Mouse (Mus musculus) stomach, embryonic 14.5 days (tissue): ENCODE results near the gene Lmo4. TPM values are rescaled to one million over a fixed set of nuclear protein-coding genes. Genes with fewer than 3 reads are reported as not detected.

Experiments used
- ATAC-seq: fragments of 200-750 bp; cut with Nextera tagmentation; 2 replicates; pipeline ENCODE4 v1.8.0; 2017; ENCODE audit warnings: low read depth, moderate TSS enrichment; ENCODE audit not compliant: insufficient number of reproducible peaks, insufficient read depth, low FRiP score
- H3K27ac ChIP-seq: fragments of 300-500 bp; sonication (generic); 2 replicates; pipeline ENCODE4 v1.5.1; 2014; ENCODE audit warnings: mild to moderate bottlenecking, low read length, moderate library complexity, mixed read lengths
- H3K27me3 ChIP-seq: fragments of 300-500 bp; sonication (generic); 2 replicates; pipeline ENCODE4 v1.6.1; 2014; ENCODE audit warnings: low read length, control low read depth, mixed read lengths; ENCODE audit not compliant: control insufficient read depth, insufficient read depth
- H3K36me3 ChIP-seq: fragments of 300-500 bp; sonication (generic); 2 replicates; pipeline ENCODE4 v1.6.1; 2014; ENCODE audit warnings: mild to moderate bottlenecking, control low read depth, low read length, moderate library complexity, mixed read lengths; ENCODE audit not compliant: control insufficient read depth, insufficient read depth
- H3K4me1 ChIP-seq: fragments of 300-500 bp; sonication (generic); 2 replicates; pipeline ENCODE4 v1.6.1; 2014; ENCODE audit warnings: low read length, control low read depth, mixed read lengths; ENCODE audit not compliant: control insufficient read depth, insufficient read depth
- H3K4me2 ChIP-seq: fragments of 300-500 bp; sonication (generic); replicated peaks from 2 replicates; pipeline ENCODE4 v1.6.1; 2014; ENCODE audit warnings: low read depth, low read length, control low read depth
- H3K4me3 ChIP-seq: fragments of 300-500 bp; sonication (generic); 2 replicates; pipeline ENCODE4 v1.5.1; 2014; ENCODE audit warnings: low read depth, low read length, control low read depth
- H3K9ac ChIP-seq: fragments of 300-500 bp; sonication (generic); replicated peaks from 2 replicates; pipeline ENCODE4 v1.6.1; 2014; ENCODE audit warnings: low read depth, mild to moderate bottlenecking, control low read depth, low read length, moderate library complexity, mixed read lengths
- H3K9me3 ChIP-seq: fragments of 300-500 bp; sonication (generic); 2 replicates; pipeline ENCODE4 v1.6.1; 2016; ENCODE audit warnings: low read depth, low read length, control low read depth; ENCODE audit not compliant: control insufficient read depth
- WGBS: fragments of 180-500 bp; shearing (Covaris S2); extraction: QIAGEN DNeasy Blood & Tissue Kit; methylation state at CpG from one replicate; pipeline ENCODE4 v1.1.7; 2014; 5-methylcytosine and 5-hydroxymethylcytosine counted together
- polyA plus RNA-seq: library from polyadenylated mRNA; unstranded; fragments of >200 nt; fragmentation: Nextera tagmentation; extraction: Ambion mirVana; gene quantifications from 2 replicates; pipeline ENCODE4 v1.2.1, GENCODE M21; 2014

Gene Lmo4
- polyA plus RNA-seq, 1 experiment from 2014 or later: 95.2 TPM

GRCm38 (mm10) chr3:144201794-144202573 lies 3.0 kb downstream of the Lmo4 start:
- H3K4me2 ChIP-seq: peak overlapping the region; percentile 84
- no peaks in the 10 kb centered on the region for H3K27me3 ChIP-seq
- peak overlapping the region; percentile 99 for H3K27ac ChIP-seq
- peaks cover 4% of the 10 kb centered on the region; the same call in 1 of the 2 replicates for H3K36me3 ChIP-seq
- H3K4me3 ChIP-seq: peak overlapping the region; percentile 94
- H3K9me3 ChIP-seq: no peaks in the 10 kb centered on the region
- under 1% methylated on average over 62 of the region's 64 CpGs for WGBS
- peaks cover 22% of the 10 kb centered on the region for H3K4me1 ChIP-seq
- peak; percentile 69 for ATAC-seq
- peak overlapping the region; percentile 98 for H3K9ac ChIP-seq

DNA sequence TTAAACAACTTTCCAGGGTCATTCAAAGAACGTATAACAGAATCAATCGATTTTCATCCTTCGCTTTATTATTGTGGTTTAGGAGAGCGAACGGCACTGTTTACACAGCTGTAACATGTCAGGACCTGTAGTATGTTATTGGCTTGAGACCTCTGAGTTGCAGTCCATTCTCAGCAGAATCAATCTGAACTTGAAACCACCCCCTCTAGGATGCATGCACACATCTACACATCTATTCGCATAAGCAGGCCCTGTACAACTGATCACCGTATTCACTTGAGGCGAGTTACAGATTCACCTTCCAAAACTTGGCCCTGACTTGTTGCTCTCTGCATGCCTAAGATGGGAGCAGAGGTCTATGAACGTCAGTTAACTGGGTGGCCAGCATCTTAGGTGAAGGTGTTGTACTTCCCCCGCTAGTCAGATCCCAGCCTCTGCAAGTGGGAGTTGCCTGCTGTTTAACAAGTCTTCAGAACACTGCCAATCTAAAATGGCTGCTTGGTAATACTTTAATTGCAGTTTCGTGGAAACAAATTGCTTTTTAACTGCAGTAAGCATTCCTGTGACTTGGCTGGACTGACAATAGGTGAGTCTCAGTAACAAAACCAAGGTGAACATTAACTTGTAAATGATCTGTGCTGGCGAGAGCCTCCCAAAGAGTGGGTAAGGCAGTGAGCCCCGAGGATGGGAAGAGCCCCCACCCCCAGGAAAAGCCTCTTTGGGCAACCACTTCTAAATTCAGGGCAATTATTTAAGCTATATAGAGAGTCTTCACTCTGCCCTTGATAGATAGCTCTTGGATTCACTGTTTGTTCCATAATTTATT lies 19.5 kb downstream of the Lmo4 start:
- Histone ChIP-seq H3K9me3 (no peaks in the 10 kb centered on the region), H3K27me3 (no peaks in the 10 kb centered on the region), H3K9ac (no peak overlapping the region), H3K36me3 (peaks cover 31% of the 10 kb centered on the region), H3K4me3 (no peak overlapping the region), H3K27ac (no peak overlapping the region), H3K4me2 (no peak overlapping the region), H3K4me1 (peaks cover 4% of the 10 kb centered on the region; the same call in 1 of the 2 replicates)
- peak; percentile 48; the same call in 1 of the 2 replicates for ATAC-seq
- 53% methylated on average over 13 of the region's 13 CpGs for WGBS

- no peaks in the 10 kb centered on the region for H3K9me3 ChIP-seq
- H3K27ac ChIP-seq: no peak overlapping the region
- H3K4me2 ChIP-seq: no peak overlapping the region
- no peak overlapping the region for H3K9ac ChIP-seq
- no peak for ATAC-seq
- 66% methylated on average over 4 of the region's 4 CpGs for WGBS
- peaks cover 26% of the 10 kb centered on the region for H3K36me3 ChIP-seq
- H3K4me3 ChIP-seq: no peak overlapping the region
- peaks cover 4% of the 10 kb centered on the region; the same call in 1 of the 2 replicates for H3K4me1 ChIP-seq
- no peaks in the 10 kb centered on the region for H3K27me3 ChIP-seq
Observed at GRCm38 (mm10) chr3:144184918-144185317, 20.1 kb downstream of the Lmo4 start.

- 80% methylated on average over 6 of the region's 6 CpGs for WGBS
- H3K4me1 ChIP-seq: peaks cover 4% of the 10 kb centered on the region; the same call in 1 of the 2 replicates
- no peaks in the 10 kb centered on the region for H3K9me3 ChIP-seq
- H3K27me3 ChIP-seq: no peaks in the 10 kb centered on the region
- H3K4me2 ChIP-seq: no peak overlapping the region
- no peak overlapping the region for H3K27ac ChIP-seq
- H3K9ac ChIP-seq: no peak overlapping the region
- no peak for ATAC-seq
- no peak overlapping the region for H3K4me3 ChIP-seq
- H3K36me3 ChIP-seq: peaks cover 2% of the 10 kb centered on the region; the same call in 1 of the 2 replicates
Observed at GRCm38 (mm10) chr3:144182229-144182628, 22.8 kb downstream of the Lmo4 start.

- no peak overlapping the region for H3K27ac ChIP-seq
- H3K9ac ChIP-seq: no peak overlapping the region
- H3K9me3 ChIP-seq: no peaks in the 10 kb centered on the region
- no peaks in the 10 kb centered on the region for H3K36me3 ChIP-seq
- no peak overlapping the region for H3K4me2 ChIP-seq
- H3K4me3 ChIP-seq: no peak overlapping the region
- H3K27me3 ChIP-seq: no peaks in the 10 kb centered on the region
- no peak for ATAC-seq
- no peaks in the 10 kb centered on the region for H3K4me1 ChIP-seq
- WGBS: 74% methylated on average over 3 of the region's 3 CpGs
Observed at GRCm38 (mm10) chr3:144178937-144179336, 26.1 kb downstream of the Lmo4 start.

DNA sequence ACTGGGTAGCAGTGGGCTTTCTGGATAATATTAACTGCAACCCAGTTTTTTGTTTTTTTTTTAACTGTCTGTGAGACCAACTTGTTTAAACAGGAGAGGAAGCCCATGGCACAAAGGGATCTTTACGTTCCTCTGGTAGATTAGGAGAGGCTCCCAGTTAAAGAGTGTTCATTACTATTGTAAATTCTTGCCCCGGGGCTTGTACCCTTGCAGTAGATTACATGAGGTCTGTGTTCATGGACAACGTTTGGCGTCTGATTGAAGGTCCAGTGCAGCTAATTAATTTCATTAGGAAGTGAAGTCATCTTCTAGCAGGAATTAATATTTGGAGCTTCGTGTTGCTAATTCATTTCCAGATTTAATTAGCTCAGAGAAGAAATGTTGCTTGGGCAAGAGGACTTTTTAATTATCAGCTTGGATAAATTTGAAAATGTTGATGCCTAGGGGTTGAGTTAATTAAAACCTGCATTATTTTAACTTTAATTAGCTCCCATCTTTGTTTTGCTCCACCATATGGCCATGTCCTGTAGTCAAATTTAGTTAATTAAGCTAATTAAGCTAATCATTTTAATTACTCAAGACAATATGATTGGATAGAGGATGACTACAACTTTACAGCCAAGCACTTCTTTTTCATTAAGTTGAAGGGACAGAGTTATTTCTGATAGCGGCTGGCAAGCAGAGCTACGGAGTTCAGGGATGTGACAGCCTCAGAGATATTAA lies 31.0 kb downstream of the Lmo4 start:
- Histone ChIP-seq H3K4me3 (no peak overlapping the region), H3K4me2 (no peak overlapping the region), H3K9me3 (no peaks in the 10 kb centered on the region), H3K9ac (no peak overlapping the region), H3K4me1 (no peaks in the 10 kb centered on the region), H3K27me3 (no peaks in the 10 kb centered on the region), H3K36me3 (no peaks in the 10 kb centered on the region), H3K27ac (no peak overlapping the region)
- WGBS: 68% methylated on average over 7 of the region's 7 CpGs
- no peak for ATAC-seq

DNA sequence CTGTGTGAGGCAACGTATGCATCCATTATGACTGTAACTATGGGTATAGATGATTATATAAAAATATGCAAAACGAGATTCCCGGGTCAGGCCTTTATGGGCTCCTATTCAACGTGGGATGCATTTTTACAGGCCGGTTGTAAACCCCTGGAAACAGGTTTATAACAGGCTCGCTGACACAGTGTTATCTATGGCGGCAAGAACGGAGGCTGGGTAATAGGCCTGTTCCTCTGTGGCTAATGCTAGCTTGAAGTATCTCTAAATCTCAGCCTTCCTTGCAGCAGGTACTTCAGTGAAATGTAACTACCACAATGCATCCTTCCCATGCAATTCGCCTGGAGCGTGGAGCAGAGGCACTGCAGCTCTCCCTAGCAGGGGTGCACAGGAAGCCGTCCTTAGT lies 31.9 kb downstream of the Lmo4 start:
- no peaks in the 10 kb centered on the region for H3K27me3 ChIP-seq
- H3K9me3 ChIP-seq: no peaks in the 10 kb centered on the region
- H3K4me1 ChIP-seq: no peaks in the 10 kb centered on the region
- H3K27ac ChIP-seq: no peak overlapping the region
- 86% methylated on average over 11 of the region's 11 CpGs for WGBS
- no peak overlapping the region for H3K9ac ChIP-seq
- H3K36me3 ChIP-seq: no peaks in the 10 kb centered on the region
- H3K4me2 ChIP-seq: no peak overlapping the region
- no peak for ATAC-seq
- H3K4me3 ChIP-seq: no peak overlapping the region

DNA sequence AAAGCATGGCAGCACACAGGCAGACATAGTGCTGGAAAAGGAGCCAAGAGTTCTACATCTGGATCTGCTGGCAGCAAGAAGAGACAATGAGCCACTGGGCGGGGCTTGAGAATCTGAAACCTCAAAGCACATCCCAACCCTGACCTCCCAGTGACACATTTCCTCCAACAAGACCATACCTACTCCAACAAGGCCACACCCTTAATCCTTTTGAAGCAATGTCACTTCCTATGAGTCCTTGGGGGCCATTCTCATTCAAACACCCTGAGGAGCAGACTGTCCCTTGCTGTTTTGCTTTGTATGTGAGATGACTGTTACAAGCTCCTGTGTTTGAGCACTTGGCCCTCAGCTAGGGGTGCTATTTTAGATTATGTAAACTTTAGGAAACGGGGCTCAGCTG lies 33.3 kb downstream of the Lmo4 start:
- no peaks in the 10 kb centered on the region for H3K36me3 ChIP-seq
- no peaks in the 10 kb centered on the region for H3K4me1 ChIP-seq
- 82% methylated on average over 2 of the region's 2 CpGs for WGBS
- H3K9ac ChIP-seq: no peak overlapping the region
- no peaks in the 10 kb centered on the region for H3K9me3 ChIP-seq
- no peak overlapping the region for H3K27ac ChIP-seq
- no peaks in the 10 kb centered on the region for H3K27me3 ChIP-seq
- H3K4me3 ChIP-seq: no peak overlapping the region
- no peak overlapping the region for H3K4me2 ChIP-seq
- no peak for ATAC-seq
